Mouse (Mus musculus): ENCODE data around the gene Smok2b.
"Not testable (repeated sequence)": the region's sequence is repeated elsewhere in the genome, so short reads cannot be mapped to it uniquely, and the experiment has no call there.

Gene Smok2b

GRCm38 (mm10) chr17:13240807-13241727 is 11.0 kb downstream of the Smok2b start:
- DNase-seq (ENCODE audit: low spot score in 2 of 2), result not testable (repeated sequence)

DNA sequence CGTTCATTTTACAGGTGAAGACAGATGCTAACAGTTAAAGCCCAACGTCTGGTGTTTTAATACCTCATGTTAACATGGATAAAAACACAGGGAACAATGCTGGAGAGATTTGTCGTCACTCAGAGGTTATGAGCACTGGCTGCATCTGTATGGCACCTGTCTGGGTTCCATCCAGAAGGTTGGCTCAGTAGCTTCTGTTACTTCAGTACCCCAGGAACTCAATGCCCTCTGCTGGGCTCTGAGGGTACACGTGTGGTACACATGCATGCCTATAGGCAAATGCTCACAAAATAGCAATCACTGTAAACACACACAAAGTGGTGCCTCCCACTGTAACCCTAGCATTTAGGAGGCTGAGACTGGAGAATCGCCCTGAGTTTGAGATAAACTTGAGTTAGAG is 24.7 kb downstream of the Smok2b start:
- not testable (repeated sequence) for DNase-seq (ENCODE audit: low spot score in 2 of 2)

Measured in right cerebral cortex, postnatal 10 days (tissue).